Mouse (Mus musculus) stomach, postnatal 0 days (tissue): ENCODE measurements around the gene Casp3.

Source experiments
- CTCF ChIP-seq: IDR thresholded peaks from 2 replicates; pipeline ENCODE4 v1.5.1; 2016; ENCODE audit warnings: antibody characterized with exemption, low read depth, mild to moderate bottlenecking, moderate library complexity
- EP300 ChIP-seq: optimal IDR thresholded peaks from 2 replicates; pipeline ENCODE3; 2016; ENCODE audit warnings: antibody characterized with exemption

DNA sequence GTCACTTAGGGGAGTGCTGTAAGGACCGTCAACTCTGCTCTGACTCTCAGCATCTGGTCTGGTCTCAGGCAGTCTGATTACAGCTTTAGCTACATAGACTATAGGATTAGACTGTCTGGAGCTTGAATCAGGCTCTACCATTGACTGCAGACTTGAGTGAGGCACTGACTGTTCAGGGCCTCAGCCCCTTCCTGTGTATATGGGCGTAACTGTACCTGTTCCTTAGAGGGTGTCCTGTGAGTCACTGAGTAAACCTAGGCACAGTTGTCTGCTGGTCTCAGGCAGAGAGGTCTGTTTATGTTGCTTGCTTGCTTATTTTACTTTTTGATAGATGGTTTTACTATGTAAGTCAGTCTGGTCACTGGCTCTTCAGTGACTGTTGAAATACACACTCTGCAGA is 43.1 kb upstream of the Casp3 start:
- no peak for TF ChIP-seq CTCF
- no peak for TF ChIP-seq EP300
